Mouse (Mus musculus) stomach, postnatal 0 days (tissue): Measurements from ENCODE around the gene Slit3.

Source experiments
- CTCF ChIP-seq: IDR thresholded peaks from 2 replicates; pipeline ENCODE4 v1.5.1; 2016; ENCODE audit warnings: antibody characterized with exemption, low read depth, mild to moderate bottlenecking, moderate library complexity
- EP300 ChIP-seq: optimal IDR thresholded peaks from 2 replicates; pipeline ENCODE3; 2016; ENCODE audit warnings: antibody characterized with exemption

GRCm38 (mm10) chr11:35299857-35300375, 178.9 kb downstream of the Slit3 start:
- TF ChIP-seq CTCF (no peak), EP300 (no peak)
